Mouse (Mus musculus) forebrain, embryonic 13.5 days (tissue): ENCODE results near the gene Sh3rf3. TPM values are rescaled to one million over a fixed set of nuclear protein-coding genes. Genes with fewer than 3 reads are reported as not detected.
"Not testable (repeated sequence)": the region's sequence is repeated elsewhere in the genome, so short reads cannot be mapped to it uniquely, and the experiment has no call there.

Experiments used
- ATAC-seq: fragments of 200-750 bp; cut with Nextera tagmentation; 2 replicates; pipeline ENCODE4 v1.8.0; 2017
- H3K27ac ChIP-seq: fragments of 300-500 bp; sonication (generic); 2 replicates; pipeline ENCODE4 v1.5.1; 2015; ENCODE audit warnings: inconsistent platforms, mild to moderate bottlenecking, moderate library complexity
- H3K27me3 ChIP-seq: fragments of 300-500 bp; sonication (generic); 2 replicates; pipeline ENCODE4 v1.6.1; 2015; ENCODE audit warnings: mild to moderate bottlenecking, inconsistent platforms
- H3K36me3 ChIP-seq: fragments of 300-500 bp; sonication (generic); 2 replicates; pipeline ENCODE4 v1.6.1; 2015; ENCODE audit warnings: mild to moderate bottlenecking, inconsistent platforms; ENCODE audit not compliant: poor library complexity, severe bottlenecking
- H3K4me1 ChIP-seq: fragments of 300-500 bp; sonication (generic); 2 replicates; pipeline ENCODE4 v1.6.1; 2015; ENCODE audit warnings: inconsistent platforms
- H3K4me2 ChIP-seq: fragments of 300-500 bp; sonication (generic); 2 replicates; pipeline ENCODE4 v1.6.1; 2015; ENCODE audit warnings: inconsistent platforms, mild to moderate bottlenecking, moderate library complexity
- H3K4me3 ChIP-seq: fragments of 300-500 bp; sonication (generic); 2 replicates; pipeline ENCODE4 v1.5.1; 2015; ENCODE audit warnings: mild to moderate bottlenecking, inconsistent platforms
- H3K9ac ChIP-seq: fragments of 300-500 bp; sonication (generic); 2 replicates; pipeline ENCODE4 v1.6.1; 2015; ENCODE audit warnings: mild to moderate bottlenecking, inconsistent platforms
- H3K9me3 ChIP-seq: fragments of 300-500 bp; sonication (generic); replicated peaks from 2 replicates; pipeline ENCODE4 v1.6.1; 2016; ENCODE audit warnings: inconsistent platforms
- WGBS: fragments of 180-500 bp; shearing (Covaris S2); methylation state at CpG from one replicate; pipeline ENCODE4 v1.1.7; 2015; 5-methylcytosine and 5-hydroxymethylcytosine counted together
- polyA plus RNA-seq: library from polyadenylated mRNA; unstranded; fragments of >200 nt; fragmentation: Nextera tagmentation; extraction: Ambion mirVana; gene quantifications from 2 replicates; pipeline ENCODE4 v1.2.1, GENCODE M21; 2015

Gene Sh3rf3
- polyA plus RNA-seq, 1 experiment from 2014 or later: 6.1 TPM

GRCm38 (mm10) chr10:59103076-59103475 lies 289.9 kb downstream of the Sh3rf3 start:
- not testable (repeated sequence) for H3K4me3 ChIP-seq, H3K4me1 ChIP-seq, H3K9me3 ChIP-seq, H3K4me2 ChIP-seq, H3K27me3 ChIP-seq, ATAC-seq, H3K9ac ChIP-seq, H3K27ac ChIP-seq
- peaks cover 20% of the 10 kb centered on the region for H3K36me3 ChIP-seq
- 81% methylated on average over 5 of the region's 5 CpGs for WGBS

- WGBS: 86% methylated on average over 5 of the region's 5 CpGs
- Histone ChIP-seq H3K4me2 (no peak overlapping the region), H3K27me3 (no peaks in the 10 kb centered on the region), H3K4me3 (no peak overlapping the region), H3K4me1 (no peaks in the 10 kb centered on the region), H3K9ac (no peak overlapping the region), H3K36me3 (peaks cover 23% of the 10 kb centered on the region), H3K9me3 (no peaks in the 10 kb centered on the region), H3K27ac (no peak overlapping the region)
- ATAC-seq: peak; percentile 43; the same call in 1 of the 2 replicates
Measured at GRCm38 (mm10) chr10:59104683-59105082, 291.5 kb downstream of the Sh3rf3 start.

GRCm38 (mm10) chr10:59105885-59106284 lies 292.7 kb downstream of the Sh3rf3 start:
- no peak overlapping the region for H3K27ac ChIP-seq
- no peak overlapping the region for H3K4me3 ChIP-seq
- H3K9ac ChIP-seq: no peak overlapping the region
- H3K4me2 ChIP-seq: no peak overlapping the region
- H3K36me3 ChIP-seq: peaks cover 25% of the 10 kb centered on the region
- H3K4me1 ChIP-seq: no peaks in the 10 kb centered on the region
- no peaks in the 10 kb centered on the region for H3K27me3 ChIP-seq
- H3K9me3 ChIP-seq: no peaks in the 10 kb centered on the region
- no peak for ATAC-seq
- 90% methylated on average over 8 of the region's 8 CpGs for WGBS

GRCm38 (mm10) chr10:59106644-59107043 lies 293.5 kb downstream of the Sh3rf3 start:
- no peaks in the 10 kb centered on the region for H3K4me1 ChIP-seq
- no peak overlapping the region for H3K27ac ChIP-seq
- WGBS: 85% methylated on average over 3 of the region's 3 CpGs
- no peaks in the 10 kb centered on the region for H3K9me3 ChIP-seq
- peaks cover 31% of the 10 kb centered on the region for H3K36me3 ChIP-seq
- no peak overlapping the region for H3K4me3 ChIP-seq
- H3K27me3 ChIP-seq: no peaks in the 10 kb centered on the region
- no peak for ATAC-seq
- no peak overlapping the region for H3K4me2 ChIP-seq
- no peak overlapping the region for H3K9ac ChIP-seq

GRCm38 (mm10) chr10:59109015-59109414 lies 295.9 kb downstream of the Sh3rf3 start:
- Histone ChIP-seq H3K9me3 (no peaks in the 10 kb centered on the region), H3K4me3 (no peak overlapping the region), H3K27me3 (no peaks in the 10 kb centered on the region), H3K4me1 (no peaks in the 10 kb centered on the region), H3K9ac (no peak overlapping the region), H3K27ac (no peak overlapping the region), H3K36me3 (peaks cover 27% of the 10 kb centered on the region), H3K4me2 (no peak overlapping the region)
- WGBS: 32% methylated on average over 2 of the region's 2 CpGs
- ATAC-seq: peak; percentile 61

DNA sequence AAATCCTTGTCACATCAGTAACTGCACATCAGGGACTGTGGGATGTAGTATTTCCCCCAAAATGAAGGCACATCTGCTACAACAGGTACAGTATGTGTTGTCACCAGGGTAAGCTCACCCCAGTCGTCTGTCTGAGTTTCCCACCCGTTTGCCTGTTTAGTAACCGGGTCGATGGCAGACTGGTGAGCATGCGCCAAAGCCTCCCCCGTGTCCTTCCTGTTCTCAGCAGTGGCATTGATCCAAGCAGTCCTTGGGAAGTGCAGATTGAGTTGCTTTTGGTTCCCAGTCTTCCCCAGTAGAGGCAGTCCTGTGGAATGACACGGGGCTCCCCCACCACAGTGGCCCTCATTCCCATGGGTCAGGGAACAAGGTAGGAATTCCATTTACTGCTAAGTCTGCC lies 297.2 kb downstream of the Sh3rf3 start:
- Histone ChIP-seq H3K27ac (no peak overlapping the region), H3K4me1 (no peaks in the 10 kb centered on the region), H3K4me2 (no peak overlapping the region), H3K9ac (no peak overlapping the region), H3K9me3 (no peaks in the 10 kb centered on the region), H3K27me3 (no peaks in the 10 kb centered on the region), H3K4me3 (no peak overlapping the region), H3K36me3 (peaks cover 21% of the 10 kb centered on the region)
- 95% methylated on average over 7 of the region's 7 CpGs for WGBS
- ATAC-seq: no peak

DNA sequence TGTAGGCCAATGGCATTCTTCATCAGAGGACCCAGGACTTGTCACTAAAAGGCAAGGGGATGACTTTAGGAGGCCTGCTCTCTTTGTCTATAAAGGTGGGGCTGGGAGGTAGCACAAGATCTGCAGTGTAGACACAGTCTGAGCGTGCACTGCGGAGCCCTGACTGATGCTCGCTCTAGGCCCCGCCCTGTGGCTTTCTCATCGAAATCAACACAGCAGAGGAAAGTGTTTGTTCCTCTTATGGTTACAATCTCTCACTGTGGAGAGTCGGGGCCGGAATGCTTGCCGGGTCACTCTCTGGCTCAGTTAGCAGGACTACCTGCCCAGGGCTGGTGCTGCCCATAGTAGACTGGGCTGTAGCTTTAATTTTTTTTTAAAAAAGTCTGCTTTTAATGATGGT lies 299.6 kb downstream of the Sh3rf3 start:
- ATAC-seq: no peak

DNA sequence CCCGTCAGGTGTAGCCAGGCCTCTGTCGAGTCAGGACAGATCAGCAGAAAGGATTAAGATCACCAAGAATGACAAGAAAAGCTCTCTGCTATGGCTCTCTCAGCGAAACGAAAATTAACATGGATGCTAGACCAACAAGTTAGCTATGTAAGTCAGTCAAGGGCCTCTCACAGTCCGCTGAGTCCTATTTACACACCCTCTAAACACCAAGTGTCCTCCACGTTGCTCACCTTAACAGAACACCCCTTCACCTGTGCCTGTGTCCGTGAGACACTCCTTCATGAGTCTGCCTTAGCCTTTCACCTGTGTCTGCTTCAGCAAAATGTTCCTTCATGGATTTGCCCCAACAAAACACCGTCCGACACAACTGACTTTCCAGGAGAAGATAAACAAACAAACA lies 300.2 kb downstream of the Sh3rf3 start:
- WGBS: 88% methylated on average over 9 of the region's 9 CpGs
- H3K4me3 ChIP-seq: no peak overlapping the region
- no peaks in the 10 kb centered on the region for H3K4me1 ChIP-seq
- H3K4me2 ChIP-seq: no peak overlapping the region
- H3K9ac ChIP-seq: no peak overlapping the region
- peaks cover 21% of the 10 kb centered on the region for H3K36me3 ChIP-seq
- ATAC-seq: no peak
- no peak overlapping the region for H3K27ac ChIP-seq
- no peaks in the 10 kb centered on the region for H3K27me3 ChIP-seq
- H3K9me3 ChIP-seq: no peaks in the 10 kb centered on the region

More for the DNA sequence above, 299.6 kb downstream of the Sh3rf3 start:
- no peak overlapping the region for H3K9ac ChIP-seq
- H3K27ac ChIP-seq: no peak overlapping the region
- WGBS: 94% methylated on average over 8 of the region's 8 CpGs
- no peaks in the 10 kb centered on the region for H3K27me3 ChIP-seq
- no peak overlapping the region for H3K4me2 ChIP-seq
- H3K36me3 ChIP-seq: peaks cover 21% of the 10 kb centered on the region
- no peaks in the 10 kb centered on the region for H3K9me3 ChIP-seq
- no peaks in the 10 kb centered on the region for H3K4me1 ChIP-seq
- no peak overlapping the region for H3K4me3 ChIP-seq

DNA sequence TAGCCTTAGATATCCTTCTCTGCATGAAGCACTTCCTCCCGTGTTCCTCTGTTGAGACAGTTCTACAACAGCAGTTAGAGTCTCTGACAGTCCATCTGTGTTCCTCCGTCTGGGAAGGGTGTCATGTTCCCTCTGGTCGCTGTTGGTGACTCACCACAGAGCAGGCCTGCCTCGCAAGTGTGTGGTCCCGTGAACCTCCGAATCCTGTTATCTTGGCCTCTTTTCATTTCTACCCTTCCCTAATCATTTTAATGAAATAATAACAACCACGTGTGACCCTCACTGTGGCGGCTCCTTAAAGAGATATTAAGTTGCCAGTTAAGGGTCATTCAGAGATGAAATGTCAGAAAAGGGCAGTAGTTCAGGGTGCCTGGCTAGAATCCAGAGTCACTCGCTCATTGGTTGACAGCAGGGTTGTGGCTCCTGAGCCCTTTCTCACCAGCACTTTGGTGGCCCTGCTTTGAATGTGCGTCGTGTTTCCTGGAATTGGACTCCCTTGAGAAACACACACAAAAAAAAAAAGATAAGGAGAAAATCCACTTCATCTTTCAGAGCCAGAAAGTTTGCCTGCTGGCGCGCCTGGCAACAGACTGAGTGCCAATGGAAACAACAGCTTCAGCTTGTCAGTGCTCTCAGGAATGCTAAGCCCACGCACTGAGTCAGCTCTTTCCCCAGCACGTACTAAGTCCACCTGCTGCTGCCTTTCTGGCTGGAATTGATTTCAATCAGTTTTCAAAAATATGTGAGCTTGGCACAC lies 301.6 kb downstream of the Sh3rf3 start:
- no peaks in the 10 kb centered on the region for H3K9me3 ChIP-seq
- H3K4me1 ChIP-seq: no peaks in the 10 kb centered on the region
- no peaks in the 10 kb centered on the region for H3K27me3 ChIP-seq
- peaks cover 18% of the 10 kb centered on the region for H3K36me3 ChIP-seq
- ATAC-seq: peak; percentile 63; the same call in 1 of the 2 replicates
- no peak overlapping the region for H3K4me2 ChIP-seq
- 71% methylated on average over 15 of the region's 15 CpGs for WGBS
- no peak overlapping the region for H3K9ac ChIP-seq
- no peak overlapping the region for H3K27ac ChIP-seq
- H3K4me3 ChIP-seq: no peak overlapping the region

- Histone ChIP-seq H3K4me1 (no peaks in the 10 kb centered on the region), H3K9me3 (no peaks in the 10 kb centered on the region), H3K4me3 (no peak overlapping the region), H3K4me2 (no peak overlapping the region), H3K27me3 (no peaks in the 10 kb centered on the region), H3K9ac (no peak overlapping the region), H3K27ac (no peak overlapping the region), H3K36me3 (peaks cover 8% of the 10 kb centered on the region)
- 94% methylated on average over 2 of the region's 2 CpGs for WGBS
- no peak for ATAC-seq
Measured at GRCm38 (mm10) chr10:59115691-59116090, 302.5 kb downstream of the Sh3rf3 start.

DNA sequence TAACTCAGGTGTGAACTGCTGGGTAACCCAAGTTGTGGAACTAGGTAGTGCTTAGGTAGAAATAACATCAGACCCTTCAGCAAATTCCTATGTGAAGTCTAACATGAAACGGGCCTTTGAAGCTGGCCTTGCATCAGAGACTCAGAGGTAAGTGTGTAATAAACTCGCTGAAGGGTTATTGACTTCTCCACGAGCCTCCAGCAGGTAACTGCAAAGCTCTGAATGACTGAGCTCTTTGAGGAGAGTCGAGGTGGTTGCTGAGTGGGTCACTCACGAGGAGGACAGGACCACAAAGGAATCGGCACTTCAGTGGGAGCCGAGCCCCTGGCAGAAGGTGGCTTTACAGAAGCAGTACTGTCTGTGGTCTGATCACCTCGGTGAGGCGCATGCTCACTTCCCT lies 303.2 kb downstream of the Sh3rf3 start:
- no peak overlapping the region for H3K27ac ChIP-seq
- no peak overlapping the region for H3K4me3 ChIP-seq
- H3K9me3 ChIP-seq: no peaks in the 10 kb centered on the region
- WGBS: 81% methylated on average over 9 of the region's 9 CpGs
- H3K4me1 ChIP-seq: no peaks in the 10 kb centered on the region
- H3K27me3 ChIP-seq: no peaks in the 10 kb centered on the region
- H3K36me3 ChIP-seq: 0 out of 2 replicates have a peak, but pooled peaks cover 2% of the 10 kb centered on the region
- H3K4me2 ChIP-seq: no peak overlapping the region
- H3K9ac ChIP-seq: no peak overlapping the region
- ATAC-seq: no peak

DNA sequence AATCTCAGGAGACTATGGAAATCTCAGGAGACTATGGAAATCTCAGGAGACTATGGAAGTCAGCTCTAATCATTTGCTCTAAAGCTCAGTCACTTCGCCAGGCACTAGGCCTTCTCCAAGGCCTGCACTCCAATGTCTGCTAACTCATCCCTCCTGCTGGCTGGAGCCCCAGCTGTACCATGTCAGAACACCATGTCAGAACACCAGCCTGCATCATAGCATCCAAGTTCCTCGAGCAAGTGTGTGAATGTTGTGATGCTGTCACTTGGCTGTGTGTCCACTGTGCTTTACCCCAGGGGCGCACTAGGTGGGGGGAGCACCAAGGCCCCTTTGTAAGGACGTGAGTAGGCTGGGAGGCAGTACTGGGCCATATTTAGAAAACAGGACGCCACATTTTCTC lies 304.4 kb downstream of the Sh3rf3 start:
- Histone ChIP-seq H3K9me3 (no peaks in the 10 kb centered on the region), H3K27ac (no peak overlapping the region), H3K4me2 (no peak overlapping the region), H3K36me3 (no peaks in the 10 kb centered on the region), H3K9ac (no peak overlapping the region), H3K27me3 (no peaks in the 10 kb centered on the region), H3K4me3 (no peak overlapping the region), H3K4me1 (no peaks in the 10 kb centered on the region)
- WGBS: 91% methylated on average over 5 of the region's 5 CpGs
- 0 out of 2 replicates have a peak, but pooled peaks have one; percentile 16 for ATAC-seq

DNA sequence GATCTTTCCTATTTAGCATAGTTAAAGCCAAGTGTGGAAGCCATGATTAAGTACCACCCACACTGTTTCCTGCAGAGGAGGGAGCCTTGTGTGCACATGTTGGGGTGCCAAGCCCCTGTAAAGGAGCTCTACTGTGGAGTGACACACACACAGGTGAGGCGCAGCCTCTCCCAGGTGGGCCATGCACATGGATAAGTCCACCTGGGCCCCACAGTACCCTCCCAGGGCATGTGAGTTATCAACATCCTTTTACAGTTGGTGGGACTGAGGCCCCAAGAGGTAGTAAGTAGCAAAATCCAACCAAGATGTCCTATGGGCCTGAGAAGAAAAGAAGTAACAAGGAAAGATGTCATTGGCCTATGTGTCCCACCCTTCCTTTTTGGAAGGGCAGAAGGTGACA lies 305.8 kb downstream of the Sh3rf3 start:
- no peak overlapping the region for H3K4me2 ChIP-seq
- H3K4me1 ChIP-seq: no peaks in the 10 kb centered on the region
- WGBS: 92% methylated on average over 1 of the region's 1 CpGs
- no peak overlapping the region for H3K27ac ChIP-seq
- no peaks in the 10 kb centered on the region for H3K36me3 ChIP-seq
- H3K27me3 ChIP-seq: no peaks in the 10 kb centered on the region
- H3K9me3 ChIP-seq: no peaks in the 10 kb centered on the region
- ATAC-seq: no peak
- no peak overlapping the region for H3K4me3 ChIP-seq
- H3K9ac ChIP-seq: no peak overlapping the region
